Mouse (Mus musculus) embryonic facial prominence, embryonic 11.5 days (tissue): ENCODE measurements around the gene Utrn. TPM values are rescaled to one million over a fixed set of nuclear protein-coding genes. Genes with fewer than 3 reads are reported as not detected.

Experiments
- ATAC-seq: fragments of 200-750 bp; cut with Nextera tagmentation; replicated peaks from 2 replicates; pipeline ENCODE4 v1.8.0; 2017; ENCODE audit warnings: low read depth; ENCODE audit not compliant: insufficient number of reproducible peaks, low FRiP score, low TSS enrichment
- DNase-seq: peaks from one replicate; pipeline ENCODE4 v3.0.0-alpha.2; 2015; ENCODE audit warnings: low spot score
- H3K27ac ChIP-seq: fragments of 300-500 bp; sonication (generic); replicated peaks from 2 replicates; pipeline ENCODE4 v1.5.1; 2014; ENCODE audit warnings: mild to moderate bottlenecking, low read depth, low read length, control low read depth
- H3K27me3 ChIP-seq: fragments of 300-500 bp; sonication (generic); 2 replicates; pipeline ENCODE4 v1.6.1; 2014; ENCODE audit warnings: mild to moderate bottlenecking, low read length, moderate library complexity, mixed read lengths; ENCODE audit not compliant: control insufficient read depth, insufficient read depth
- H3K36me3 ChIP-seq: fragments of 300-500 bp; sonication (generic); replicated peaks from 2 replicates; pipeline ENCODE4 v1.6.1; 2014; ENCODE audit warnings: low read depth, mild to moderate bottlenecking, low read length, moderate library complexity, mixed read lengths; ENCODE audit not compliant: control insufficient read depth, insufficient read depth
- H3K4me1 ChIP-seq: fragments of 300-500 bp; sonication (generic); 2 replicates; pipeline ENCODE4 v1.6.1; 2014; ENCODE audit warnings: low read length, mixed read lengths; ENCODE audit not compliant: control insufficient read depth, insufficient read depth
- H3K4me2 ChIP-seq: fragments of 300-500 bp; sonication (generic); 2 replicates; pipeline ENCODE4 v1.6.1; 2014; ENCODE audit warnings: low read depth, mild to moderate bottlenecking, control low read depth, low read length, moderate library complexity
- H3K4me3 ChIP-seq: fragments of 300-500 bp; sonication (generic); 2 replicates; pipeline ENCODE4 v1.5.1; 2014; ENCODE audit warnings: low read depth, low read length, control low read depth
- H3K9ac ChIP-seq: fragments of 300-500 bp; sonication (generic); replicated peaks from 2 replicates; pipeline ENCODE4 v1.6.1; 2014; ENCODE audit warnings: mild to moderate bottlenecking, control low read depth, low read length
- H3K9me3 ChIP-seq: fragments of 300-500 bp; sonication (generic); replicated peaks from 2 replicates; pipeline ENCODE4 v1.6.1; 2016; ENCODE audit warnings: mild to moderate bottlenecking, low read length, inconsistent platforms, mixed read lengths; ENCODE audit not compliant: control insufficient read depth
- WGBS: fragments of 180-500 bp; shearing (Covaris S2); extraction: QIAGEN DNeasy Blood & Tissue Kit; methylation state at CpG from one replicate; pipeline ENCODE4 v1.1.7; 2014; 5-methylcytosine and 5-hydroxymethylcytosine counted together
- polyA plus RNA-seq: library from polyadenylated mRNA; unstranded; fragments of >200 nt; fragmentation: Nextera tagmentation; extraction: Ambion mirVana; gene quantifications from 2 replicates; pipeline ENCODE4 v1.2.1, GENCODE M21; 2014

The Utrn gene
- polyA plus RNA-seq, 1 experiment from 2014 or later = 47.4 TPM

DNA sequence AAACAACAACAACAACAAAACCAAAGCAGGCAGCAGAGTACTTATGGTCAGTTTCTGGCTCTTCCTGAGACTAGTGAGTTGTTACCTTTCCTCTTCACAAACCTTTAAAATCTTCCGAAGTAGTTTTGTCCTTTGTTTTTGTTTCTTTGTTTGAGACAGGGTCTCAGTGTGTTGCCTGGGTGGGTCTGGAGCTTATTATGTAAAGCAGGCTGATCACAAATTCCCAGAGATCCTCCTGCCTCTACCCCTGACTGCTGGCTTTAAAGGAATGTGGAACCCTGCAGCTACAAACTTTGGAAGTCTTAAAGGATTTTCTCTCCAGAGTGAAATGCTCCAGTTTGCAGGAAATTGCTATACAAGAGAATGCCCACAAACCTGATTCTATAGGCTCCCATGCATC is 40.0 kb upstream of the Utrn start:
- DNase-seq (no peak), ATAC-seq (no peak)
- Histone ChIP-seq H3K27ac (no peak overlapping the region), H3K4me2 (no peak overlapping the region), H3K9me3 (no peaks in the 10 kb centered on the region), H3K36me3 (no peaks in the 10 kb centered on the region), H3K4me1 (no peaks in the 10 kb centered on the region), H3K4me3 (no peak overlapping the region), H3K27me3 (no peaks in the 10 kb centered on the region), H3K9ac (no peak overlapping the region)
- 53% methylated on average over 1 of the region's 1 CpGs for WGBS

DNA sequence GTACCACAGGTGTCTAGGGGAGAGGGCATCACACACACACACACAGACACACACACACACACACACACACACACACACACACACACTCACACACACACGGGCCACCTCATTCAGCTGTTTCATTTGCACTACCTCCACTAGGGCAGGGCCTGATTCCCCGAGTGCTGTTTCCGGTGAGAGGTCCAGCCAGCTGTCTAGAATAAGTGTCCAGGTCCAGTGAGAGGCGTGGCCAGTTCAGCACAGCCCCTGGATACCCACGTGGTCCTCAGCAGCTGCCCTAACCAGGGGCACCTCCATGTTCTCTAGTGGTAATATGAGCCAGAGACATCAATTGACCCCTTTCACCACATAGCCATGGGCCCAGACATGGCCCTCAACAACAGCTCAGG is 35.0 kb upstream of the Utrn start:
- DNase-seq (no peak), ATAC-seq (0 out of 2 replicates have a peak, but pooled peaks have one; percentile 52)
- Histone ChIP-seq H3K4me3 (no peak overlapping the region), H3K4me2 (no peak overlapping the region), H3K27me3 (no peaks in the 10 kb centered on the region), H3K9ac (no peak overlapping the region), H3K36me3 (no peaks in the 10 kb centered on the region), H3K27ac (no peak overlapping the region), H3K9me3 (no peaks in the 10 kb centered on the region), H3K4me1 (no peaks in the 10 kb centered on the region)
- WGBS = 50% methylated on average over 5 of the region's 5 CpGs

DNA sequence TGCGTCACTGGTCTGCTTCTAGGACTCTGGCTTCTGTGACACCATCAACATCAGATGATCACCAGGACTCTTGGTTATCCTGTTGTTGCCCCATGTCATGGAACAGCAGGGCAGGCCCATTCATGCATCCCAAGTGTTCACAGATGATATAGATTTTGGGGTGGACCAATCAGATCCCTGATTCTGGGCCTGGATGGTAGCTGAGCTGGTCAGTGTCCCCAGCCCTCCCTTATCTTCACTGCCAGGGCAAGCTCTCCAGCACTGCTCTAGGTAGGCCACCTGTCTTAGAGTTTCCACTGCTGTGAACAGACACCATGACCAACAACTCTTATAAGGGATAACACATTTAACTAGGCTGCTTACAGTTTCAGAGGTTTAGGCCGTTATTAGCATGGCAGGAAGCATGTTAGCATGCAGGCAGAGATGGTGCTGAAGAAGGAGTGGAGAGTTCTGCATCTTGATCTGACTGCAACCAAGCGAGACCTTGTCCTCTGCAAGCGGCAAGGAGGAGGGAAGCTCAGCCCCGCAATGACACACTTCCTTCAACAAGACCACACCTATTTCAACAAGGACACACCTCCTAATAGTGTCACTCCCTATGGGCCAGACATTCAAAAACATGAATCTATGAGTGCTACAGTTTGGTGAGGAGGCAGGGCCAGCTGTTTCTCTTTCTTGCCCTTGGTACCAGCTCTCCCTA is 34.4 kb upstream of the Utrn start:
- Histone ChIP-seq H3K4me1 (no peaks in the 10 kb centered on the region), H3K27me3 (no peaks in the 10 kb centered on the region), H3K4me2 (no peak overlapping the region), H3K36me3 (no peaks in the 10 kb centered on the region), H3K9ac (no peak overlapping the region), H3K4me3 (no peak overlapping the region), H3K9me3 (no peaks in the 10 kb centered on the region), H3K27ac (no peak overlapping the region)
- DNase-seq (no peak), ATAC-seq (no peak)
- 89% methylated on average over 5 of the region's 5 CpGs for WGBS

DNA sequence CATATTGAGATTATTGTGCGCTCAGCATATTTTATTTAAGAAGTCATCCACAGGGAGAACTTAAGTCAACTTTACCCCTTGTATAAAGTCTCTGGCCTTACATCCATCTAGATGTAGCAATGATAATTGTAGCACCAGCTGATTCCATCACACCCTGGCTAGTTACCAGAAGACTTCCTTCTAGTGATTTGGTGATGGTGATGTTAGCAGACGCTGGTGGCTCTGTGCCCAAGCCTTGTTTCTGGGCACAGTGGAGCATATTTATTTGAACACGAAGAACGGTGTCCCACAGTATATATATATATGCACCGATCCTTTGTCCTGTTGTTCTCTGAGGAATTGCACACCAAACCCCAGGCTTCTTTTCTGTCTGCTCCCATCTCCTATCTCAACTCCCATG is 30.7 kb upstream of the Utrn start:
- no peak overlapping the region for H3K4me2 ChIP-seq
- no peaks in the 10 kb centered on the region for H3K4me1 ChIP-seq
- no peak overlapping the region for H3K27ac ChIP-seq
- ATAC-seq (no peak), DNase-seq (no peak)
- no peak overlapping the region for H3K4me3 ChIP-seq
- H3K9me3 ChIP-seq = no peaks in the 10 kb centered on the region
- H3K9ac ChIP-seq = no peak overlapping the region
- H3K36me3 ChIP-seq = no peaks in the 10 kb centered on the region
- WGBS = 97% methylated on average over 5 of the region's 5 CpGs
- H3K27me3 ChIP-seq = no peaks in the 10 kb centered on the region

DNA sequence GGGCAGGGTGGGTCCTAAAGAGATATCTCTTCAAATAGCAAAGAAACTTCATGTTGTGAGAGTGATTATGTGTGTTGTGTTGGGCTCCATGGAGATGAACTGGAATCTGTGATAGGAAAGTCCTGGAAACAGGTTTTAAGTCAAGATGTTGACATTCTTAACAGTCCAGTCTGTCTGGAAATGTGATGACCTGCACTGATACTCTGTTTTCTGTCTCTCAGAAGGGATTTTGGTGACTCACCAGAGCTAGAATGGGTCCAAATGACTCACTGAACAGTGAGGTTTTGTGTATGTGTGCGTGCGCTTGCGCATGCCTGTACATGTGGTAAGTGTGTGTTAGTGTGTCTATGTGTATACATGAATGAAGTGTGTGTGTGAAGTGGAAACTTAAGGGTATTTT is 24.2 kb upstream of the Utrn start:
- no peak overlapping the region for H3K4me3 ChIP-seq
- H3K4me2 ChIP-seq = no peak overlapping the region
- DNase-seq = no peak
- over 99% methylated on average over 3 of the region's 3 CpGs for WGBS
- H3K27me3 ChIP-seq = no peaks in the 10 kb centered on the region
- ATAC-seq = no peak
- H3K36me3 ChIP-seq = no peaks in the 10 kb centered on the region
- no peaks in the 10 kb centered on the region for H3K4me1 ChIP-seq
- H3K9me3 ChIP-seq = no peaks in the 10 kb centered on the region
- H3K27ac ChIP-seq = no peak overlapping the region
- H3K9ac ChIP-seq = no peak overlapping the region

DNA sequence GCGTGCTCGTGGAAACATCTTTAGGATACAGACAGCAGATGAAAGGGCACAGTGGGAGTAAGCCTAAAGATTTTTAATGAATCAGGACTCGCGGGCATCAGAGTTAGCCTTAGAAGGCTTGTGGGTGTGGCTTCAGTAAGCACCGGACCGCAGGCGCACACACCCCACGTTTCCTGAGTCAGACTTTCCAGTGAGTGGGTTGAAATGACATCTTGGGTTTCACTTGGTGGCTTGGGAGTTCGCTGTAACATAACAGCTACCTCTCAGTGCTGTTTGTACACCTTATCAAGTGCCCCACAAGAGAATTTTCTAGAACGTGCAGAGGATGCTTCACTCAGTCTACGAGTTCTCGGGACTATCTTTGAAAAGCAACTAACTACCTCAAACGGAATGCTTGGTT is 19.2 kb upstream of the Utrn start:
- Histone ChIP-seq H3K9ac (no peak overlapping the region), H3K4me1 (no peaks in the 10 kb centered on the region), H3K9me3 (no peaks in the 10 kb centered on the region), H3K4me3 (no peak overlapping the region), H3K27me3 (no peaks in the 10 kb centered on the region), H3K4me2 (no peak overlapping the region), H3K36me3 (no peaks in the 10 kb centered on the region), H3K27ac (no peak overlapping the region)
- DNase-seq (no peak), ATAC-seq (no peak)
- 79% methylated on average over 13 of the region's 13 CpGs for WGBS

DNA sequence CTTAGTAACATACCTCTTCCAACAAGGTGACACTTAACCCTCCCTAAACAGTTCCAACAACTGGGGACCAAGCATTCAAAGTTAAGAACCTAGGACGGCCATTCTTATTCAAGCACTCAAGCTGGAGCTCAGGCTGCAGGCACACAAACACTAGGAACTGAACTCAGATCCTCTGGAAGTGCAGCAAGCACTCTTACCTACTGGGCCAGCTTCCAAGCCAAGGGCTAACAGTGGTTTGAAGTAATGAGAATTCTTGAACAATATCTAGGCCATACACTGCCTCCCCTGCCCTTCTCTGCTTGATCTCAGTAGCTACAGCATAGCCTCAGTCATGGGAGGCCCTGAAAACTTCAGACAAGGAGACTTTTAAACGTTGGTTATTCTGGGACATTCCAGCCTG is 18.6 kb upstream of the Utrn start:
- Histone ChIP-seq H3K36me3 (no peaks in the 10 kb centered on the region), H3K4me1 (no peaks in the 10 kb centered on the region), H3K4me3 (no peak overlapping the region), H3K27me3 (no peaks in the 10 kb centered on the region), H3K4me2 (no peak overlapping the region), H3K9ac (no peak overlapping the region), H3K9me3 (no peaks in the 10 kb centered on the region), H3K27ac (no peak overlapping the region)
- no peak for DNase-seq
- no peak for ATAC-seq
- 63% methylated on average over 2 of the region's 2 CpGs for WGBS

DNA sequence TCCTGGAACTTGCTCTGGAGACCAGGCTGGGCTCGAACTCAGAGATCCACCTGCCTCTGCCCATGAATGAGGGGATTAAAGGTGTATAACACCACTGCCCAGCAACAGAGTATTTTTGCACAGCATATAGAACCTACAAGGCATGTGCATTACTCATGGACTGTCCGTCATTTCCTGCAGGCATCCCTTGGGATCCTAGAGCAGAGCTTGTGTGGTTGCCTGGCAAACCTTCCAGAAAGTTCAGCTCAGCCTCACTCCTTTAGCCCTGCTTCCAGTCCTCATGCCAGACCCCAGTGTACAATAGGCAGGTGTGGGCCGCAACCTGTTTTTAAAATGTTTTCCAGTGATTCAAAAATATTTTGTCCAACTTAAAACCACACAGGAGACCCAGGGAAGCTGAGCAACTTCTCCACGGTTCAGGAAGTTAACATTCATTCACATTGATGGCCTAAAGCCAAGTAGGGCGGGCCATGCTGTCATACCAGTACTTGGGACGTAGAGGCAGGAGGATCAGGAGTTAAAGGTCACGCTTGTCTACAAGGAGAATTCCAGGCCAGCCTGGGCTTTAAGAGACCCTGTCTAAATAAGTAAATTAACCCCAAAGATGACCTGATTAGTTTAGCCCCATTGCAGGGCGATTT is 15.3 kb upstream of the Utrn start:
- Histone ChIP-seq H3K27me3 (no peaks in the 10 kb centered on the region), H3K27ac (no peak overlapping the region), H3K4me2 (no peak overlapping the region), H3K9me3 (no peaks in the 10 kb centered on the region), H3K4me1 (no peaks in the 10 kb centered on the region), H3K36me3 (no peaks in the 10 kb centered on the region), H3K4me3 (no peak overlapping the region), H3K9ac (no peak overlapping the region)
- no peak for ATAC-seq
- 50% methylated on average over 8 of the region's 8 CpGs for WGBS
- peak; percentile 10 for DNase-seq
